Mouse (Mus musculus) kidney, adult 8-10 months (tissue): ENCODE data around the gene Itga6.
"Not testable (repeated sequence)": the region's sequence is repeated elsewhere in the genome, so short reads cannot be mapped to it uniquely, and the experiment has no call there.

Experiments
- DNase-seq, 2 experiments: peaks; one replicate each; pipeline ENCODE4 v3.0.0; 2022

Itga6 gene

DNA sequence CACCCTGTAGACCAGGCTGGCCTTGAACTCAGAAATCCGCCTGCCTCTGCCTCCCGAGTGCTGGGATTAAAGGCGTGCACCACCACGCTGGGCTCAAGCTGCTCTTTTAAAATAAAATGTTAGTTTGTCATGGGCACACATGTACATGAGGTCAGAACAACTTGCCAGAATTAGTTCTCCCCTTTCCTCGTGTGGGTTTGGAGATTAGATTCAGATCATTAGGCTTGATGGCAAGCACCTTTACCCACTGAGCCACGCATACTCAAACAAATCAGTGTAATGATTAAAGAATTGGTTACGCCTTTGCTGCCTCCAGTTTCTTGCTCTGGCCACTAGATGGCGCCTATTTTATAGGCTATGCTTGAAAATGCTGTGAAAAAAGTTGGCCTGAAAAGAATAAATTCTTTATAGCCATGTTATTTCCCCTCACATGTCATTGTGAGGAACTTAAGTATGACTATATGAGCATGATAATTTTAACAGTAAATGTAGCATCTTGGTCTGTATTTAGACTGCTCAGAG is 153.0 kb downstream of the Itga6 start:
- peak; percentile 34 to 39 for DNase-seq

DNA sequence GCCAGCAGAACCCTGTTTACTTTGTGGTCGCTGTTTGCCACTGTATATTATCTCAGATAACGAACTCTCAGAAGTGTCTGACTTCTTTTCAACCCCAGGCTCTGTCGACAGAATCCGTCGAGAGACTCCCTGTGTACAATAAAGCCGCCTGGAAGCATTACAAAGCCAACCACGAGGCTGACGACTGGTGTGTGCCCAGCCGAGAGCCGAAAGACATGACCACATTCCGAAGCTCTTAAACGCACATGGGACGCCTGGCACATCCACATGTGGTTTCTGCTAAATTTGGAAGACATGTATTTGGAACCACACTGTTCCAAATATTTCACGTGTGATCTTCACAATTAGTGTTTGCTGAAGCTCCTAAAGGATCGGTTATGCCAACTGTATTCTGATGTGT is 154.5 kb downstream of the Itga6 start:
- DNase-seq, result no peak

DNA sequence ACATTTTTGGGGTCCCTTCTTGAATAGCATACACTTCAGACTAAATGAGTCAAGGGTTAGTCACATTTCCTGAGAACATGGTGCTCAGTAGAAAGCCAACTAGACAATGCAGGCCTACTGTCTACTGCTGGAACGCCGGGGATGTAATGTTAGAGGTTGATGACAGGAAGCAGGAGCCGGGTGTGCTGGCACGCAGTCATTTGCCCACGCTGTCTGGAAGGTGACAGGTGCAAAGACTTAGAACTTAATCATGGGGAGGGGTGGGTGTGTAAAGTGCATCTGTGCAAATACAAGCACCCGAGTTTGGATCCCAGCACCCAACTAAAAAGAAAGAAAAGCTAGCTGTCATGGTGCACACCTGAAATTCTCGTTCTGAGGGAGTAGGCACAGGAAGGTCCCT is 159.7 kb downstream of the Itga6 start:
- no peak for DNase-seq

DNA sequence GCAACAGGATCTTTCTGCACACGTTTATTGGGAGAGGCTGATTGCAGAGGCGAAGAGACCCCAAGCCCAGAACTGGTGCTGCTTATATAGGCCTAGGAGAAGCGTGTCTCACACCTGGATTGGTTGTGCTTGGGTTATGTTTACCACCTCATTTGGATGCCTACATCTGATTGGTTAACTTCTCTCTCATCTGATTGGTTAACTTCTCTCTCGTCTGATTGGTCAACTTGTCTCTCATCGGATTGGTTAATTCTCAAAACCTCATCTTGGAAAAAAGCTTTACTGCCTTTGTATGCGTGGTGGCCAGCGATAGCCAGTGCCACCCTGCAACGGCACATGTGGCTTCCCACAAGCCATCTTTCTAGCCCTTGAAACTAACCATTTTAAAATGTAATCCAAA is 160.9 kb downstream of the Itga6 start:
- not testable (repeated sequence) for DNase-seq
